Mouse (Mus musculus): ENCODE data around the gene Gm5737.

The Gm5737 gene

GRCm38 (mm10) chr7:120875540-120876388 lies 63.6 kb downstream of the Gm5737 start:
- H3K4me3 ChIP-seq (replicated peaks; ENCODE audit: low read length), result no peak overlapping the region
- peaks cover 3% of the 10 kb centered on the region; the same call in 1 of the 2 replicates for H3K27me3 ChIP-seq (ENCODE audit: insufficient read depth, low read length)
- H3K36me3 ChIP-seq (ENCODE audit: insufficient read depth, low read length), result peaks cover 9% of the 10 kb centered on the region
- TF ChIP-seq POU5F1 (IDR thresholded peaks at IDR 0.05; ENCODE audit: borderline replicate concordance, low read length) (no peak), CTCF (conservative IDR thresholded peaks at IDR 0.05; ENCODE audit: low read length) (no peak), NANOG (IDR thresholded peaks at IDR 0.05; ENCODE audit: borderline replicate concordance, low read length) (no peak)
- H3K4me1 ChIP-seq (replicated peaks; ENCODE audit: low read depth, low read length), result peaks cover 13% of the 10 kb centered on the region; the same call in 1 of the 2 replicates
- no peaks in the 10 kb centered on the region for H3K9me3 ChIP-seq (ENCODE audit: low read length)

DNA sequence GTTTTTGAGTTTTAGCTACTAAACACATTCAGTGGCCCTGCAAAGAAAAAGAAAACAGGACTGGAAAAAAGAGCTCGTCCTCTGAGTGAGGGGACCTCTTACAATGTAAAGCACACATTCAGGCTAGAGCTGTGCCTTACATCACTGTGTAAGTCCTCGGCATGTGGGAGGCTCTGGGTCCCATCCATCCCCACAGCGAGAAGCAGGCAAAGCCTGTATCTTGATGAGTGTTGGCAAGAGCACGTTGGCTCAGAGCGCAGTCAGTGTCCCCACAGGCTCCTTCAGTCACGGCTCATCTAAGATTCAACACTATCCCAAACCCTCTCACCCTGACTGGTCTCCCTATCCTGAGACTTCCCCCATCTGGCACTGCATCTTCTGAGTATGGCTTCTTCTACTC lies 66.1 kb downstream of the Gm5737 start:
- H3K9me3 ChIP-seq (ENCODE audit: low read length), result no peaks in the 10 kb centered on the region

GRCm38 (mm10) chr7:120879972-120880371 lies 67.8 kb downstream of the Gm5737 start:
- H3K27me3 ChIP-seq (ENCODE audit: insufficient read depth, low read length), result no peaks in the 10 kb centered on the region
- H3K9me3 ChIP-seq (ENCODE audit: low read length), result peaks cover 9% of the 10 kb centered on the region
- no peak for TF ChIP-seq POU5F1 (IDR thresholded peaks at IDR 0.05; ENCODE audit: borderline replicate concordance, low read length)
- no peak for TF ChIP-seq CTCF (conservative IDR thresholded peaks at IDR 0.05; ENCODE audit: low read length)
- no peak for TF ChIP-seq NANOG (IDR thresholded peaks at IDR 0.05; ENCODE audit: borderline replicate concordance, low read length)
- peaks cover 31% of the 10 kb centered on the region for H3K36me3 ChIP-seq (ENCODE audit: insufficient read depth, low read length)
- no peak overlapping the region for H3K4me3 ChIP-seq (replicated peaks; ENCODE audit: low read length)
- peaks cover 12% of the 10 kb centered on the region; the same call in 1 of the 2 replicates for H3K4me1 ChIP-seq (replicated peaks; ENCODE audit: low read depth, low read length)

More for the DNA sequence above, 66.1 kb downstream of the Gm5737 start:
- no peak overlapping the region for H3K4me3 ChIP-seq (replicated peaks; ENCODE audit: low read length)
- peaks cover 3% of the 10 kb centered on the region; the same call in 1 of the 2 replicates for H3K27me3 ChIP-seq (ENCODE audit: insufficient read depth, low read length)
- no peak for TF ChIP-seq CTCF (conservative IDR thresholded peaks at IDR 0.05; ENCODE audit: low read length)
- no peak for TF ChIP-seq POU5F1 (IDR thresholded peaks at IDR 0.05; ENCODE audit: borderline replicate concordance, low read length)
- TF ChIP-seq NANOG (IDR thresholded peaks at IDR 0.05; ENCODE audit: borderline replicate concordance, low read length), result no peak
- peaks cover 21% of the 10 kb centered on the region for H3K36me3 ChIP-seq (ENCODE audit: insufficient read depth, low read length)
- peaks cover 13% of the 10 kb centered on the region; the same call in 1 of the 2 replicates for H3K4me1 ChIP-seq (replicated peaks; ENCODE audit: low read depth, low read length)

- peaks cover 39% of the 10 kb centered on the region for H3K36me3 ChIP-seq (ENCODE audit: insufficient read depth, low read length)
- peaks cover 9% of the 10 kb centered on the region for H3K9me3 ChIP-seq (ENCODE audit: low read length)
- H3K27me3 ChIP-seq (ENCODE audit: insufficient read depth, low read length), result no peaks in the 10 kb centered on the region
- 0 out of 2 replicates have a peak, but pooled peaks cover 4% of the 10 kb centered on the region for H3K4me1 ChIP-seq (replicated peaks; ENCODE audit: low read depth, low read length)
- no peak overlapping the region for H3K4me3 ChIP-seq (replicated peaks; ENCODE audit: low read length)
- TF ChIP-seq CTCF (conservative IDR thresholded peaks at IDR 0.05; ENCODE audit: low read length) (no peak), NANOG (IDR thresholded peaks at IDR 0.05; ENCODE audit: borderline replicate concordance, low read length) (no peak), POU5F1 (IDR thresholded peaks at IDR 0.05; ENCODE audit: borderline replicate concordance, low read length) (no peak)
Measured at GRCm38 (mm10) chr7:120880770-120881169, 68.6 kb downstream of the Gm5737 start.
